Mouse (Mus musculus): ENCODE data around the gene Tubal3.
"Not testable (repeated sequence)": the region's sequence is repeated elsewhere in the genome, so short reads cannot be mapped to it uniquely, and the experiment has no call there.

Tubal3 gene

GRCm38 (mm10) chr13:3917571-3918311, at the start of gene Tubal3, which contains the start of gene Net1:
Tubal3 (plus strand) TSS chr13:3918274.
Net1 (minus strand) TSS chr13:3918220.
- peak; percentile 42 to 90 for DNase-seq (ENCODE audit: low spot score in 2 of 2)

- no peak for DNase-seq (ENCODE audit: low spot score in 2 of 2)
Measured at GRCm38 (mm10) chr13:3869901-3870300, 48.2 kb upstream of the Tubal3 start.

- DNase-seq (ENCODE audit: low spot score in 2 of 2): no peak
Measured at GRCm38 (mm10) chr13:3872832-3873231, 45.2 kb upstream of the Tubal3 start.

DNA sequence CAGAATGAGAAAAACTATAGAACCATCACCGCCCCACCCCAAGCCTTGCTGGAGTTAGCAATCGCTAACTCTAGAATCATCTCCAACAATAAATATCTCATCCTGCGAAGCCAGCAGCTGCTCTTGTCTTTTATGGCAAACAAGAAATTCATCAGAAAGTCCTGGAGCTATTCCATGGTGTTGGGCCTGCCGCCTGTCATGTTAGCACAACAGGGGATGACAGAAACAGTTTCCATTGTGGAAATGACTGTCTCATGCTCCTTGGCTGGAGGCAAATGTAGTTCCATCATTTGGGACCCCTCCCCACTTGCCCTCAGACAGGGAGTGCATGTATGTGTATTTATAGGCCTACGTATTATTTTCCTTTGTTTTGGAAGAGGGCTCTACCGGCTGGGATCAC, 41.6 kb upstream of the Tubal3 start:
- no peak for DNase-seq (ENCODE audit: low spot score in 2 of 2)

- DNase-seq (ENCODE audit: low spot score in 2 of 2): no peak
Measured at GRCm38 (mm10) chr13:3877185-3877584, 40.9 kb upstream of the Tubal3 start.

DNA sequence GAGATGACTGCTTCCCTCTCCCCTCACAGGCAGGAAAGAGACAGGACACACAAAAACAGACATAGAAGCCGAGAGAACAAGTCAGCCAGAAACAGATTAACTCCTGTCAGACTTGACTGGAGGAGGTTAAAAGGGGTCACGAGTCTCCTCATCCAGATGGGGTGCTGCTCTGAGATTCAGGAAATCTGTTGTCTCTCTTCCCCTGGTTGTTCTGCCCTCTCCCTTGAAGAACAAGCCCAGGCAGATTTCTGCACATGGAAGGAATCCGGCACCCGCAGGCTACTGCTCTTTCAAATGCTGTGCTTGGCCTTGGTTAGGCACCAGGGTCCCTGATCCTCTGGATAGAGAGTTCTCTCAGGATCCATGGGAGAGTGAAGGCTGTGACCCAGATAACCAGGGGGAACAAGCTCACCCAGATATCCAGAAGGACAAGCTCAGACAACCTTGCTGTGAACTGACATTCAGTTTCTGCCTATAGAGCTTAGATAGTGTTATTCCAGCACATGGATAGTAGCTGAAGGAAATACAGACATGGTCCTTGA, 40.3 kb upstream of the Tubal3 start:
- no peak for DNase-seq (ENCODE audit: low spot score in 2 of 2)

- no peak for DNase-seq (ENCODE audit: low spot score in 2 of 2)
Measured at GRCm38 (mm10) chr13:3886663-3887062, 31.4 kb upstream of the Tubal3 start.

DNA sequence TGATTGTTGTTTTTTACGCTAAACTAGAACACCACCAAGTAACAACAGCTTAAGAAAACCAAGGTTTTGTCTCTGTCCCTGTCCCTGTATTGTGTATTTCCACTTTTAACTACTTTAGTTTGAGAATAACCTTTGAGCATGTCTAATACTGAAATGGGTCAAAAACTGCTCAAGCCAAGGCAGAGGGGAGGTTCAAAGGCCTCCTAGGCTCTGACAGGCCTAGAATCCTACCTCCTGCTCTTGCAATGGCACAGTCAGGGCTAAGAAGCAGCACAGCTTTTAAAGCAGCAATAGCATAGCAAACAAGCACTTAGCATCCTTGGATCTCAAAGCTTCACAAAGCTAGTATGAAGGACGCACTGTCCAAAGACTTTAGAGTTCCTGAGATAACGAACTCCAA, 29.0 kb upstream of the Tubal3 start:
- no peak for DNase-seq (ENCODE audit: low spot score in 2 of 2)

GRCm38 (mm10) chr13:3890061-3890460, 28.0 kb upstream of the Tubal3 start:
- no peak for DNase-seq (ENCODE audit: low spot score in 2 of 2)

GRCm38 (mm10) chr13:3891479-3892087, 26.5 kb upstream of the Tubal3 start:
- peak in 1 of 2 experiments; percentile 26 for DNase-seq (ENCODE audit: low spot score in 2 of 2)

GRCm38 (mm10) chr13:3892601-3893000, 25.5 kb upstream of the Tubal3 start:
- DNase-seq (ENCODE audit: low spot score in 2 of 2): no peak

DNA sequence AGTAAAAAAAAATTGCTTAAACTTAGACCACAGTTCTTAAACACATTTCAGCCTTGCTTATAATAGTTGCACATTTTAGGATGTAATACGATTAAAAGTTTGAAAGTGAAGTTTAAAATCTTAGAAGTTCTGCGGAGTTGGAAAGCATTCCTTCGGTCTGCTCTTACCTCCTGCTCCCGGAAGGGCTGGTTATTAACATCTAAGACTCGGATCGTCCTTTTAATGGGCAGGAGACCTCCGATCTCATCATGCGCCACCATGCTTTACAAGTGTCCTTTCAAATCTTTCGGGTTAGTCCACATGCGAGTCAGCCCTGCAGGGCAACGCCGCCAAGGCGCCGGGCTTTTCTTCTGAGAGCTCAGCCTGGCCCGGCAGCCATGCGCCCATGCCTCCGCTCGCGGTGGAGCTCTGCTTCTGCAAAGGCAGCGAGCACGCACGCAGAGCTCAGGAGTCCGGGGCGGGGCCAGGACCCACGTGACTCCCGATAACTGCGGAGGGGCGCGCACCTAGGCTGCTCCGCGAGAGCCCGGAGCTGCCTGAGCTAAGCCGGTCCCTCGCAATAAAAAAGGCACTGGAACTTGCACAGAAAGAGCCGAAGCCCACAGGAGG, 24.8 kb upstream of the Tubal3 start:
- DNase-seq (ENCODE audit: low spot score in 2 of 2): peak; percentile 67 to 86

DNA sequence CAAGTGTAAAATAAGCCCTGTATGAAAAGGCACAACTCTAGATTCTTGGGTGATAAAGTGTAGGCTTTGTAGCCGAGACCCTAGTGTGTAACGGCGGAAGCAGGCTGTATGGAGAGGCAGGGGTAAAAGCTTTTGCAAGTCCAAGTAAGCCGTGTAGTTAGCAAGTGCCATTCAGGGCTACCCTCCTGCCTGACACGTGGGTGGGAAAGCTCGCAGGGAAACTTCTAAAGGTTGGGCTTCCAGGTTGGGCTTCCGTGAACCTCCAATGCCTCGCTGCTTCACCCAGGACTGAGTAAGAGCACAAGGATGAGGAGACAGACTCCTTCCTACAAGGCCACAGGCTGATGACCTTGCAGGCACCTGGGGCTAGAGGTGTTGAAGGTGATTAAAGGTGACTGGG, 23.5 kb upstream of the Tubal3 start:
- no peak for DNase-seq (ENCODE audit: low spot score in 2 of 2)

DNA sequence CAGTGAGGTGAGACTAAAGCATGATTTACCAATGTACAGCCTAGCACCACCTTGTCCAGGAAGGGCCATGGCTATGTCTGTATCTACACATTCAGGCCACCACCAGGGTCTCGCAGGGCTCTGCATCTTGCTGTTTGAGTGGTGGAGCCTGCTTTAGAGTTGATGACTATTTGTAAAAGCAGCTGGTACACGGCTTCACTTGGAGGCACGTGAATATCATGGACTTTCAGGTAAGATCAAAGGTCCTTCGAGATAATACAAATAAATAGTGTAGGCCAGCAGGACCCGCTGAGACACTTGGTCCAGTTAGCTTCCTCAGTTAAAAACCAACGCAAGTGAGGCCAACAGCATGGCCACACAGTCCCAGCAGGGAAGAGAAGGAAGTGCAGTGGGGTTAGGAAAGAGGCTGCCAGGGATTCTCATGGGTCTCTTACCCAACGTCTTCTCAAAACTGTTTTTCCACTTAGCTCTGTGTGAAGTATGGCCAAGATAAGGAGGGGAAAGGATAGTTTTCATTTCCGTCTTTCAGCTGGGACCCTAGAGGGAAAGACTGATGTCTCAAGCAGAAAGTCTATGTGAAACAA, 22.6 kb upstream of the Tubal3 start:
- DNase-seq (ENCODE audit: low spot score in 2 of 2): no peak

DNA sequence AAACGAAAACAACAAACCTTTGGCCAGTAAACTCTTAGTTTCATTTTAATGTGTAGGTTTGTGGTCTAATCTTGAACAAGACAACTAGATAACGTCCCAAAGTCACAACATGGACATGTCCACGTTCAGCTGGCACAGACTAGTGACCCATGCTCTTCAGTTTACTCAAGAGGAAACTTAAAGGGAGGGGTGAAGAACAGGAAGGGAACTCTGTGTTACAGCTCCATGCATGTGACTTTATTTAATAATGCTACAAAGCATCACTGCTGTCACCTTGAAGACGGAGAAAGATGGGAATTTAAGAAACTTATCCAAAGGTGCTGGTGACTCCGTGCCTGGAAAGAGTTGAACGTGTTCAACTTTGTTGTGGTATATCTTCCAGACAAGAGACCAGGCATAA, 22.0 kb upstream of the Tubal3 start:
- no peak for DNase-seq (ENCODE audit: low spot score in 2 of 2)

DNA sequence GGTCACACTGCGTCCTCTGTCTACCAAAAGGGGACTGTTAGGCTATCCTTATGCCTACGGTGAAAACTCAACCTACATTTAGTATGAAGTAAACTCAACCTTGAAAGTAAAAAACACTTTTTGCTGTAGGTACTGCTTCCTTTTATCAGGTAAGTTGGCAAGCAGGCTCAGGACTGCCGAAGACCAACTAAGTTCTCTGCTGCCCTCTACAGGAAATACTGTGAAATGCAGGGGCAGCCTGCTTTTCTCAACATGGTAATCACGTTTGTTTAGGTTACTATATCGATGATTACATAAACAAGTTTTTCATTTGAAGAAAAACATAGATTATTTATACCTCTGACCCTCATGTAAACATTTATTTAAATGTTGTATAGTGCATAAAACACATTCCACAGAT, 21.2 kb upstream of the Tubal3 start:
- DNase-seq (ENCODE audit: low spot score in 2 of 2): peak in 1 of 2 experiments; percentile 85

- not testable (repeated sequence) for DNase-seq (ENCODE audit: low spot score in 2 of 2)
Measured at GRCm38 (mm10) chr13:3898202-3898601, 19.9 kb upstream of the Tubal3 start.

DNA sequence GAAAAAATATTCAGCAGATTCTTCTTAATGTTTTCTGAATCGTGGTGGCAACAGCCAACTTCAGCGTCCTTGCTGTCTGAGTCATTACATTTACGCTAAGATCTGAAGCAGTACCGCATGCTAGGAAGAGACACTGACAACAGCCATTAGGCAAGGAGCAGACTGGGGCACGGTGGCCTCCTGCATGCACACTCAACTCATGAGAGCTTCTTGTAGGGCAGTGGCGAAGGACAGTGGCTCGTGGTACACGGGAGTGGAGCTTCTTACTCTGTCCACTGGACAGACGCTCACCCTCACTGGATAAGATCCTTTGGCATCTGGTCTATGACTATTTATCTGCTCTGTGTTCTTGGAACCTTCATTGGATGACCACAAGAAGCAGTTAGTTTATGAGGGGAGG, 18.8 kb upstream of the Tubal3 start:
- DNase-seq (ENCODE audit: low spot score in 2 of 2): no peak

GRCm38 (mm10) chr13:3907151-3907696, 10.8 kb upstream of the Tubal3 start:
- no peak for DNase-seq (ENCODE audit: low spot score in 2 of 2)

- DNase-seq (ENCODE audit: low spot score in 2 of 2): no peak
Measured at GRCm38 (mm10) chr13:3908262-3908661, 9.8 kb upstream of the Tubal3 start.

GRCm38 (mm10) chr13:3910356-3910755, 7.7 kb upstream of the Tubal3 start:
- DNase-seq (ENCODE audit: low spot score in 2 of 2): no peak

GRCm38 (mm10) chr13:3913504-3913903, 4.6 kb upstream of the Tubal3 start:
- DNase-seq (ENCODE audit: low spot score in 2 of 2): no peak
